Mouse (Mus musculus) layer of hippocampus, adult 2 months (tissue): ENCODE measurements around the gene Prr14. TPM values are rescaled to one million over a fixed set of nuclear protein-coding genes. Genes with fewer than 3 reads are reported as not detected.
A peak's percentile ranks its signal among the peaks of the same experiment; 100 is the strongest.
"Not testable (repeated sequence)": the region's sequence is repeated elsewhere in the genome, so short reads cannot be mapped to it uniquely, and the experiment has no call there.

Experiments used
- DNase-seq, 2 experiments: peaks; one replicate each; pipeline ENCODE4 v3.0.0; 2022; ENCODE audit warnings: low spot score in 2 of 2
- H3K27ac ChIP-seq: fragments of 200-600 bp; 2 replicates; pipeline ENCODE4 v1.8.1; 2022
- H3K4me3 ChIP-seq: fragments of 200-600 bp; 2 replicates; pipeline ENCODE4 v1.8.1; 2022; ENCODE audit warnings: mild to moderate bottlenecking
- CTCF ChIP-seq: fragments of 200-600 bp; conservative IDR thresholded peaks from 2 replicates; pipeline ENCODE4 v1.8.1; 2022; ENCODE audit warnings: antibody characterized with exemption, mild to moderate bottlenecking, moderate library complexity
- total RNA-seq, 2 experiments: library from RNA; stranded (reverse); gene quantifications; 2 replicates each; pipeline ENCODE4 v1.2.3; 2021

The Prr14 gene
- total RNA-seq, 2 experiments from 2014 or later: 29.2 to 35.3 TPM

DNA sequence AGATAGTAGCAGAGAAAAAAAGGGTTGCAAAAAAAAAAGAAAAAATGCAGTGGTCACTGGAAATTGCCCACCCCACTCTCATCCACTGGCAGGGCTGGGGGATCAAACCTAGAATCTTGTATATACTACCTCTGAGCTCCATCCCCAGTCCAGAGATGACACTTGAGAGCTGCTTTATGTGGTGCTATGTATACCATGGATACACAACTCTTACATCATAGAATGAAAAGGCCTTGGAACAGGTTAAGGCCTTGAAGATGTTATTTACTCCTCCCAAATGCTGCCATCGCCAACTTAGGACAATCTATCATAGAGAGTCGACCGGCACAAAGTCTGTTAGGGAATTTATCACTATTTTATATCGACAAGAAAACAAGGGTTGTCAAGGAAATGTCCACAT is 17.4 kb downstream of the Prr14 start:
- Histone ChIP-seq H3K4me3 (peak overlapping the region; percentile 57), H3K27ac (peak overlapping the region; percentile 99)
- no peak for DNase-seq
- TF ChIP-seq CTCF: no peak

DNA sequence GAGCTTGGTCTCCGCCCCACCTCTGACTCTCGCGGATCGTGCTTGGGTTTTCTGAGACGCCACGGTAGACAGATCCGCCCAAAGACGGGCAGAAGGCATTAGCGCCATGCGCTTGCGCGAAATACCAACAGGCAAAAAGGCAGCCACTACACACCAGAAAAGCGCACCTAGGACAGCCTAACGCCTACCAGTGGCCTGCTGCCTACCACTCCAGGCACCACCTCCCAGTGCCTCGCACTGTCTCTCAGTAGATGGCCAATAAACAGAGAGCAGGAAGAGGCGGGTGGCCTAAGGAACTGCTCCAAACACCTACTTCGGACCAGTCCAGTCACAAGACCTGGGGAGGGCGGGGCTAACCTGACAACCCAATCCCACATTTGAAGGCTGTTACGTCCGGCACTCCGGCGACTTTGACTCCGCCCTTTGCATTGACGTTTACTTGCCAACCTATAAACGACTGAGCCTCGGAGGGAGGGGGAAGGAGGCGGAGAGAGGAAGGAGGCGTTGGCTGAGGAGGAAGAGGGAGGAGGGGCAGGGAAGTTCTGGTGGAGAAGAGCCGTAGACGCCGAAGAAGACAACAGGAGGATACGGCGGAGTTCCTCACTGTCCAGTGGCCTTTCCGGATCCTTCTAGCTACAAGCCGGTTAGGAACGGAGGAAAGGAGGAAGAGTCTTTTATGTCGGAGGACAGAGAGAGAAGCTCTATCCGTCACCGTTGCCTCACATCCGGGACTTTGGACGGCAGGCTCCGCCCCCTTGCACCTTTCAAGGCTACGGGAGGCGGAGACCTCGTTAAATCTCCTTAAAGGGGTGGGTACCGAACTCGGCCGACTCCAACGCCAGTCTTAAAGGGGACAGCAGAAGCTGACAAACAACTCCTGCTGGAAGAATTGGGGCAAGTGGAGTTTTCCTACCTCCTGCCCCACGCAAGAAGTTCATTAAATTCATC is 18.6 kb downstream of the Prr14 start:
- Histone ChIP-seq H3K4me3 (peak overlapping the region; percentile 57), H3K27ac (peak overlapping the region; percentile 99)
- peak; percentile 98 to 100 for DNase-seq
- peak; percentile 29; the same call in 1 of the 2 replicates for TF ChIP-seq CTCF

GRCm38 (mm10) chr7:127478635-127479317 is 19.4 kb downstream of the Prr14 start, which contains the start of gene Fbrs:
TSS of gene Fbrs (plus strand) at chr7:127479199.
- TF ChIP-seq CTCF: no peak
- Histone ChIP-seq H3K27ac (peak within 1 kb of the TSS; percentile 99), H3K4me3 (peak within 1 kb of the TSS; percentile 57)

GRCm38 (mm10) chr7:127479318-127480225 is 20.2 kb downstream of the Prr14 start:
- DNase-seq: peak in 1 of 2 experiments; percentile 12
- peak overlapping the region; percentile 99 for H3K27ac ChIP-seq
- TF ChIP-seq CTCF: no peak
- peak overlapping the region; percentile 57 for H3K4me3 ChIP-seq

More at GRCm38 (mm10) chr7:127478635-127479317, 19.4 kb downstream of the Prr14 start, which contains the start of gene Fbrs:
- peak; percentile 88 to 96 for DNase-seq

DNA sequence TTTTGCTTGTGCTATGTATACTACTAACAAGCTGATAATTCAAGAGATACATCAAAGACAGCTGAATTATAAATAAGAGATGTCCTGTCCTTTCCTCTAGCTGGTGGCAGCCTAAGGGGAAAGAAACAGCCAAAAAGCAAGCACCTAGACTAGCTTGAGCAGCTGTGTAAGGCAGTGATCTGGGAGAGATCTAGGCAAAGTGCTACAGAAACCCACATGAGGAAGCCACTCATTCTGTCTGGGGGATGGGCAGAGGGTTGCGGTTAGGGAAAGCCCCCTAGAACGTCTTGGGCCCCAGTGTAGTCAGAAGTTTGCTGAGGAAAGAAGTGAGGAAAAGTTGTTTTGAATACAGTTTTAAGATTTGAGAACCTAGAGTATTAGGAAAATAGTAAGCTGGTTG is 20.9 kb downstream of the Prr14 start:
- Histone ChIP-seq H3K27ac (peak overlapping the region; percentile 99), H3K4me3 (peak overlapping the region; percentile 57)
- TF ChIP-seq CTCF: no peak
- DNase-seq: no peak

GRCm38 (mm10) chr7:127485416-127485815 is 26.0 kb downstream of the Prr14 start:
- no peak for TF ChIP-seq CTCF
- no peak for DNase-seq
- Histone ChIP-seq H3K27ac (no peak overlapping the region), H3K4me3 (no peak overlapping the region)

DNA sequence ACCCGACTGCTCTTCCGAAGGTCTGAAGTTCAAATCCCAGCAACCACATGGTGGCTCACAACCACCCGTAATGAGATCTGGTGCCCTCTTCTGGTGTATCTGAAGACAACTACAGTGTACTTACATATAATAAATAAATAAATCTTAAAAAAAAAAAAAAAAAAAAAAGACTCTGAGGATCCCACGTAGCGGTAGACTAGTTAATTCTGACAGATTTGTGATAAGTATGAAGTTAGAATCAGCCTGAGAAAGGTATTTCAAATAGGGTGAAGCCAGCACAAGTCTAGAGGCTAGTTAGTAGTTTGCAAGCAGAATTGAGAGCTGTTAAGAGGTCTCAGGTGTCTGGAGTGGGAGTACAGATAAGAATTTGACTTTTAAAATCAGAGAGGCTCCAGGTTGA is 29.0 kb downstream of the Prr14 start:
- H3K27ac ChIP-seq, H3K4me3 ChIP-seq, DNase-seq: not testable (repeated sequence)
- peak; percentile 50 for TF ChIP-seq CTCF

GRCm38 (mm10) chr7:127489982-127490381 is 30.6 kb downstream of the Prr14 start:
- no peak for DNase-seq
- Histone ChIP-seq H3K4me3 (no peak overlapping the region), H3K27ac (no peak overlapping the region)
- TF ChIP-seq CTCF: no peak

- no peak for DNase-seq
- Histone ChIP-seq H3K4me3 (no peak overlapping the region), H3K27ac (no peak overlapping the region)
- TF ChIP-seq CTCF: no peak
Observed at GRCm38 (mm10) chr7:127491846-127492245, 32.4 kb downstream of the Prr14 start.

GRCm38 (mm10) chr7:127494648-127495047 is 35.2 kb downstream of the Prr14 start:
- no peak for DNase-seq
- TF ChIP-seq CTCF: no peak
- H3K27ac ChIP-seq: no peak overlapping the region
- H3K4me3 ChIP-seq: no peak overlapping the region

DNA sequence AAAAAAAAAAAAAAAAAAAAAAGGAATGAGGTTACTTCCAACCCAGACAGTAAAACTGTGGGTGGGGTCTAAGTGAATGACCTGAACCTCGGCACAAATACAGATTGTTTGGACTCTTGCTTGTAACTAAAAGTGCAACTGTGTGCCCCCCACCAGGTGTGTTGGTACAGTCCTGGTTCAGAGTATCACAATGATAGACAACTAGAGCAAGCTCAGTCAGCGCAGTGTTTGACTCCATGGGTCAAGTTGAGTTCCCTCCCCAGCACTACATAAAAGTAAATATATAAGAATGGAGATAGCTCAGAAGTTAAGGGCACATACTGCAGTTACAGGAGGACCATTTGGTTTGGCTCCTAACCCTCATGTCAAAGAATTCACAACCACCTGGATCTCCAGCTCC is 38.0 kb downstream of the Prr14 start:
- no peak overlapping the region for H3K4me3 ChIP-seq
- TF ChIP-seq CTCF: no peak
- H3K27ac ChIP-seq: no peak overlapping the region
- no peak for DNase-seq

GRCm38 (mm10) chr7:127498407-127498806 is 39.0 kb downstream of the Prr14 start:
- no peak overlapping the region for H3K27ac ChIP-seq
- no peak overlapping the region for H3K4me3 ChIP-seq
- DNase-seq: no peak
- TF ChIP-seq CTCF: peak; percentile 83
